Mouse (Mus musculus): ENCODE measurements around the gene Gpr19. TPM values are rescaled to one million over a fixed set of nuclear protein-coding genes. Genes with fewer than 3 reads are reported as not detected.

Gene Gpr19
- polyA plus RNA-seq, 1 experiment from 2014 or later, result 8.2 TPM

DNA sequence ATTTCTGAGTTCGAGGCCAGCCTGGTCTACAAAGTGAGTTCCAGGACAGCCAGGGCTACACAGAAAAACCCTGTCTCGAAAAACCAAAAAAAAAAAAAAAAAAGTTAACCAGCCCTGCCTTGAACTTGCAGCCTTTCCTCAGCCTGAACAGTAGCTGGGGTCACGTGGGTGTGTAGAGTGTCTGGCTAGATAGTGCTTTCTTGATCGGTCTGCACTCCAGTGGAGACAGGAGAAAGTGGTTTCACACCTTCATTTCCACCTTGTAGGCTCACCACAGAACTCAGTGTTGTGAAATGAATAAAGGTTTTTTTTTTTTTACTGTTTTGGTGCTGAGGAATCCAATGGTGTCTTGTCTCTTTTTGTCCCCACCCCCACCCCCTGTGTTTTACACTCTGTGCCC lies 5.0 kb upstream of the Gpr19 start:
- no peaks in the 10 kb centered on the region; the same call in 1 of the 2 replicates for H3K9me3 ChIP-seq
- peaks cover 4% of the 10 kb centered on the region; the same call in 1 of the 2 replicates for H3K4me1 ChIP-seq
- WGBS, result 72% methylated on average over 3 of the region's 4 CpGs
- no peaks in the 10 kb centered on the region for H3K36me3 ChIP-seq
- H3K4me3 ChIP-seq, result no peak overlapping the region
- no peak overlapping the region for H3K4me2 ChIP-seq (replicated peaks)
- no peaks in the 10 kb centered on the region for H3K27me3 ChIP-seq
- H3K9ac ChIP-seq, result no peak overlapping the region
- ATAC-seq (ENCODE audit: low FRiP score, low read depth), result no peak
- no peak overlapping the region for H3K27ac ChIP-seq

GRCm38 (mm10) chr6:134897443-134898094 lies 809 bp downstream of the Gpr19 start:
- H3K9ac ChIP-seq, result peak overlapping the region; percentile 79
- peak; percentile 93 for ATAC-seq (ENCODE audit: low FRiP score, low read depth)
- H3K4me3 ChIP-seq, result peak overlapping the region; percentile 53

GRCm38 (mm10) chr6:134896570-134897436 lies 1.6 kb downstream of the Gpr19 start:
- Histone ChIP-seq H3K4me3 (peak overlapping the region; percentile 53), H3K4me1 (peaks cover 4% of the 10 kb centered on the region; the same call in 1 of the 2 replicates), H3K9ac (peak overlapping the region; percentile 79), H3K4me2 (replicated peaks) (peak overlapping the region; percentile 65), H3K36me3 (no peaks in the 10 kb centered on the region), H3K9me3 (no peaks in the 10 kb centered on the region; the same call in 1 of the 2 replicates), H3K27me3 (no peaks in the 10 kb centered on the region), H3K27ac (no peak overlapping the region)
- no peak for ATAC-seq (ENCODE audit: low FRiP score, low read depth)
- 59% methylated on average over 15 of the region's 15 CpGs for WGBS

More at GRCm38 (mm10) chr6:134897443-134898094, 809 bp downstream of the Gpr19 start:
- Histone ChIP-seq H3K27ac (peak overlapping the region; percentile 100), H3K4me2 (replicated peaks) (peak overlapping the region; percentile 65), H3K27me3 (no peaks in the 10 kb centered on the region), H3K36me3 (no peaks in the 10 kb centered on the region), H3K9me3 (no peaks in the 10 kb centered on the region; the same call in 1 of the 2 replicates), H3K4me1 (peaks cover 4% of the 10 kb centered on the region; the same call in 1 of the 2 replicates)
- WGBS, result under 1% methylated on average over 38 of the region's 38 CpGs

- no peak overlapping the region for H3K9ac ChIP-seq
- H3K4me1 ChIP-seq, result peaks cover 13% of the 10 kb centered on the region
- no peaks in the 10 kb centered on the region for H3K36me3 ChIP-seq
- no peak overlapping the region for H3K27ac ChIP-seq
- 0 out of 2 replicates have a peak, but pooled peaks cover 6% of the 10 kb centered on the region for H3K27me3 ChIP-seq
- no peak overlapping the region for H3K4me3 ChIP-seq
- H3K9me3 ChIP-seq, result no peaks in the 10 kb centered on the region
- no peak overlapping the region for H3K4me2 ChIP-seq (replicated peaks)
- no peak for ATAC-seq (ENCODE audit: low FRiP score, low read depth)
- WGBS, result 71% methylated on average over 7 of the region's 7 CpGs
These were observed 7.9 kb downstream of the Gpr19 start for GRCm38 (mm10) chr6:134890436-134890835.

DNA sequence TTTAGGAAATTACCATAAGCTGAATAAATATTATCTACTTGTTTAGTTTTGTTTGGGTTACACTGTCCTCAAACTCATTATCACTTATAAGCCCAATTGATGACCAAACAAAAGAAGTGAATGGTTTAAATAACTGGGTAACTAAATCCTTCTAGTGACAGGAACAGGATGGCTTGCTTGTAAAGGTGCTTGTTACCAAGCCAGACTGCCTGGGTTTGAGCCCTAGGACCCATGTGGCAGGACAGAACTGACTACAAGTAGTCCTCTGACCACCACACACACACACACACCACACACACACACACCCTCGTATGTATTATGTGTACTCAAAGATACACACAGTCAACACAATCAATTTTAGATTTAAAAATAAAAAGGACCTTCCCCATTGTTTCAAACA lies 8.6 kb downstream of the Gpr19 start:
- no peaks in the 10 kb centered on the region for H3K36me3 ChIP-seq
- H3K4me3 ChIP-seq, result no peak overlapping the region
- no peak overlapping the region for H3K9ac ChIP-seq
- no peaks in the 10 kb centered on the region for H3K9me3 ChIP-seq
- no peak for ATAC-seq (ENCODE audit: low FRiP score, low read depth)
- 0 out of 2 replicates have a peak, but pooled peaks cover 6% of the 10 kb centered on the region for H3K27me3 ChIP-seq
- H3K4me1 ChIP-seq, result peaks cover 13% of the 10 kb centered on the region
- H3K27ac ChIP-seq, result no peak overlapping the region
- no peak overlapping the region for H3K4me2 ChIP-seq (replicated peaks)
- WGBS, result 85% methylated on average over 1 of the region's 1 CpGs

GRCm38 (mm10) chr6:134888563-134889017 lies 9.8 kb downstream of the Gpr19 start:
- H3K9ac ChIP-seq, result no peak overlapping the region
- H3K27me3 ChIP-seq, result 0 out of 2 replicates have a peak, but pooled peaks cover 6% of the 10 kb centered on the region
- no peaks in the 10 kb centered on the region for H3K36me3 ChIP-seq
- H3K27ac ChIP-seq, result no peak overlapping the region
- no peak overlapping the region for H3K4me2 ChIP-seq (replicated peaks)
- H3K4me1 ChIP-seq, result peaks cover 13% of the 10 kb centered on the region
- H3K4me3 ChIP-seq, result no peak overlapping the region
- no peak for ATAC-seq (ENCODE audit: low FRiP score, low read depth)
- WGBS, result 7% methylated on average over 4 of the region's 4 CpGs
- no peaks in the 10 kb centered on the region for H3K9me3 ChIP-seq

GRCm38 (mm10) chr6:134887711-134888449 lies 10.5 kb downstream of the Gpr19 start:
- Histone ChIP-seq H3K4me2 (replicated peaks) (peak overlapping the region; percentile 27), H3K9me3 (no peaks in the 10 kb centered on the region), H3K36me3 (no peaks in the 10 kb centered on the region), H3K27me3 (0 out of 2 replicates have a peak, but pooled peaks cover 6% of the 10 kb centered on the region), H3K9ac (no peak overlapping the region), H3K4me1 (peaks cover 13% of the 10 kb centered on the region), H3K4me3 (no peak overlapping the region), H3K27ac (no peak overlapping the region)
- ATAC-seq (ENCODE audit: low FRiP score, low read depth), result peak; percentile 54; the same call in 1 of the 2 replicates
- 3% methylated on average over 10 of the region's 10 CpGs for WGBS

DNA sequence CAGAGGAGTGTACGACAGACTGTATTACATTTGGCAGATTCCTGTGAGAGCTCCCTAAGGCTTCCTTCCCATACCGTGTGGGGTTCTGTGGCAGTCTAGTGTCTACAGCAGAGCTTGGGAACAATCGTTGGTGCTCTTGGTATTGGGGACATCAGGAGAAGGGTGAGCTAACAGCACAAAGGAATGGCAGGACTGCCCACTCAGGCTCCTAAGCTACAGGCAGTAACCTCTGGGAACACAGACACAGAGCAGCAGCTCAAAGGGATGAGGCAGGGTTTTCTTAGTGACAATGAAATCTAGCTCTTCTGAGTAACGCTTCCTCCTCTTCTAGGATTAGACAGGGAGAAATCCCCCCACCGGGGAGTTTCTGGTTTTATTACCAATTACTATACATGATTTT lies 11.4 kb downstream of the Gpr19 start:
- no peak for ATAC-seq (ENCODE audit: low FRiP score, low read depth)
- Histone ChIP-seq H3K4me1 (peaks cover 13% of the 10 kb centered on the region), H3K9ac (no peak overlapping the region), H3K9me3 (no peaks in the 10 kb centered on the region), H3K4me2 (replicated peaks) (no peak overlapping the region), H3K36me3 (no peaks in the 10 kb centered on the region), H3K27me3 (0 out of 2 replicates have a peak, but pooled peaks cover 6% of the 10 kb centered on the region), H3K4me3 (no peak overlapping the region), H3K27ac (no peak overlapping the region)
- WGBS, result 52% methylated on average over 5 of the region's 5 CpGs

- ATAC-seq (ENCODE audit: low FRiP score, low read depth), result no peak
- 91% methylated on average over 8 of the region's 8 CpGs for WGBS
- H3K9me3 ChIP-seq, result no peaks in the 10 kb centered on the region
These were observed 11.9 kb downstream of the Gpr19 start for GRCm38 (mm10) chr6:134886475-134886874.

DNA sequence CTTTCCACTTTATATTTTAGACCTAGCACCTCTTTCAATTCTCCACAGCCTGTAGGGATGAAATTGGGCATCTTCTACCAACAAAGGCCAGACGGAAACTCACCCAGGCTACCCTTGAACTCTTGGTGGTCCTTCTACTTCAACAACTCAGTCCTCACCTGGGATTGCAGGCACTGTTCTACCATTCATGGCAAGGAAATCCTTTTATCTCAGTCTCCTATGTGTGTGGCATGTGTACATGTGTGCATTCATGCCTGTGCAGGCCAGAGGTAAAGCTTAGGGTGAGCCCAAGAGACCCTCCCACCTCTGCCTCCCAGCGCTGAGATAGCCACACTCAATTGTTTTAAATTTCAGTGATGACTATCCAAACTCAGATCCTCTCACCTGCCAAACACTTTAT lies 12.9 kb downstream of the Gpr19 start:
- H3K9me3 ChIP-seq, result no peaks in the 10 kb centered on the region
- no peak for ATAC-seq (ENCODE audit: low FRiP score, low read depth)
- 0 out of 2 replicates have a peak, but pooled peaks cover 6% of the 10 kb centered on the region for H3K27me3 ChIP-seq
- H3K9ac ChIP-seq, result no peak overlapping the region
- no peak overlapping the region for H3K4me2 ChIP-seq (replicated peaks)
- 96% methylated on average over 2 of the region's 2 CpGs for WGBS
- H3K4me3 ChIP-seq, result no peak overlapping the region
- no peaks in the 10 kb centered on the region for H3K36me3 ChIP-seq
- peaks cover 20% of the 10 kb centered on the region for H3K4me1 ChIP-seq
- no peak overlapping the region for H3K27ac ChIP-seq

More at GRCm38 (mm10) chr6:134886475-134886874, 11.9 kb downstream of the Gpr19 start:
- 0 out of 2 replicates have a peak, but pooled peaks cover 6% of the 10 kb centered on the region for H3K27me3 ChIP-seq
- H3K4me3 ChIP-seq, result no peak overlapping the region
- no peak overlapping the region for H3K4me2 ChIP-seq (replicated peaks)
- H3K9ac ChIP-seq, result no peak overlapping the region
- peaks cover 13% of the 10 kb centered on the region for H3K4me1 ChIP-seq
- H3K36me3 ChIP-seq, result no peaks in the 10 kb centered on the region
- H3K27ac ChIP-seq, result no peak overlapping the region

GRCm38 (mm10) chr6:134883661-134884060 lies 14.7 kb downstream of the Gpr19 start:
- Histone ChIP-seq H3K9me3 (no peaks in the 10 kb centered on the region), H3K4me3 (no peak overlapping the region), H3K27ac (no peak overlapping the region), H3K36me3 (no peaks in the 10 kb centered on the region), H3K27me3 (0 out of 2 replicates have a peak, but pooled peaks cover 6% of the 10 kb centered on the region), H3K9ac (no peak overlapping the region), H3K4me1 (peaks cover 30% of the 10 kb centered on the region), H3K4me2 (replicated peaks) (no peak overlapping the region)
- no peak for ATAC-seq (ENCODE audit: low FRiP score, low read depth)
- 79% methylated on average over 4 of the region's 4 CpGs for WGBS
